Mouse (Mus musculus) brain, embryonic 14.5 days (tissue): ENCODE measurements around the gene Gm21860. TPM values are rescaled to one million over a fixed set of nuclear protein-coding genes. Genes with fewer than 3 reads are reported as not detected.
A peak's percentile ranks its signal among the peaks of the same experiment; 100 is the strongest.
"Not testable (repeated sequence)": the region's sequence is repeated elsewhere in the genome, so short reads cannot be mapped to it uniquely, and the experiment has no call there.

Experiments
- DNase-seq: peaks from one replicate; pipeline ENCODE4 v3.0.0-alpha.2; 2011; ENCODE audit warnings: low read depth
- CTCF ChIP-seq: fragments of 200-500 bp; IDR thresholded peaks from 2 replicates; pipeline ENCODE4 v1.5.1; 2012; ENCODE audit warnings: inconsistent platforms, mild to moderate bottlenecking, moderate library complexity, borderline replicate concordance; ENCODE audit not compliant: insufficient read depth, insufficient read length; ENCODE audit errors: extremely low read depth
- POLR2A ChIP-seq: fragments of 200-500 bp; IDR thresholded peaks from 2 replicates; pipeline ENCODE4 v1.6.1; 2012; ENCODE audit warnings: mild to moderate bottlenecking, inconsistent platforms, borderline replicate concordance; ENCODE audit not compliant: poor library complexity, insufficient read depth, insufficient read length, severe bottlenecking; ENCODE audit errors: extremely low read depth
- polyA plus RNA-seq: library from polyadenylated mRNA; depleted of rRNA; stranded (reverse); fragments of >200 nt; gene quantifications from 2 replicates; pipeline ENCODE4 v1.2.3, GENCODE M21; 2012

Gm21860 gene
- polyA plus RNA-seq, 1 experiment: not detected

GRCm38 (mm10) chrY:90737606-90738430, 16.8 kb downstream of the Gm21860 start:
- TF ChIP-seq CTCF (no peak), POLR2A (no peak)

GRCm38 (mm10) chrY:90736217-90737000, 18.2 kb downstream of the Gm21860 start:
- peak; percentile 75 for DNase-seq

More at GRCm38 (mm10) chrY:90737606-90738430, 16.8 kb downstream of the Gm21860 start:
- DNase-seq: peak; percentile 71

GRCm38 (mm10) chrY:90735181-90735895, 19.3 kb downstream of the Gm21860 start:
- peak; percentile 76 for DNase-seq

- peak; percentile 93 for DNase-seq
Observed at GRCm38 (mm10) chrY:90734334-90734696, 20.3 kb downstream of the Gm21860 start.

GRCm38 (mm10) chrY:90733656-90734333, 20.8 kb downstream of the Gm21860 start:
- not testable (repeated sequence) for DNase-seq

DNA sequence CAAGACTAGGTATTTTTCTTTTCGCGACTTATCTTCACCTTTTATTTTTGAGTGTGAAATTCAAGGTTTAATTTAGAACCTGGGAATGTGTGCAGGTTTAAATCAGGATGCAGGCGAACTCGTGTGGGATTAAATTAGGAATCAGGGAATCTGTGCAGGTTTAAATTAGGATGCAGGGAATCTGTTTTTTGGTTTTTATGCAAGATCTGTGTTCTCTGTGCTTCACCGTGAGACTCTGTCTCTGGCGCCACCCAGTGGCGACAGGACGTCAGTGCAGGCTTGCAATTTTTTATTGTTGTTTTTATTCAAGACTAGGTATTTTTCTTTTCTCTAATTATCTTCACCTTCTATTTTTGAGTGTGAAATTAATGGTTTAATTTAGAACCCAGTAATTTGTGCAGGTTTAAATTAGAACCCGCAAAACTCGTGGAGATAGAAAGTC, 22.5 kb downstream of the Gm21860 start:
- DNase-seq: peak; percentile 96

DNA sequence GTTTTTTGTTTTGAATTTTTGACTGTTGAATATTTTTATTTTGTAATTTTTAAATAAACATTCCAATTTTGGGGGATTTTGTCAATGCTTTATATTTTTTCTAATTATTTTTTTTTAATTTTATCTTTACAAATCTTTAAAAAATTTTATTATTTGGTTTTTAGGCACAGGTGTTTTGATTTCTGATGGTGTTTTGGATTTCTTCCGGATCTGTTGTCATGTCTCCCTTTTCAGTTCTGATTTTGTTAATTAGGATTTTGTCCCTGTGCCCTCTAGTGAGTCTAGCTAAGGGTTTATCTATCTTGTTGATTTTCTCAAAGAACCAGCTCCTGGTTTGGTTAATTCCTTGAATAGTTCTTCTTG, 23.0 kb downstream of the Gm21860 start:
- peak; percentile 46 for DNase-seq

- DNase-seq: peak; percentile 36
Observed at GRCm38 (mm10) chrY:90730908-90731592, 23.6 kb downstream of the Gm21860 start.

DNA sequence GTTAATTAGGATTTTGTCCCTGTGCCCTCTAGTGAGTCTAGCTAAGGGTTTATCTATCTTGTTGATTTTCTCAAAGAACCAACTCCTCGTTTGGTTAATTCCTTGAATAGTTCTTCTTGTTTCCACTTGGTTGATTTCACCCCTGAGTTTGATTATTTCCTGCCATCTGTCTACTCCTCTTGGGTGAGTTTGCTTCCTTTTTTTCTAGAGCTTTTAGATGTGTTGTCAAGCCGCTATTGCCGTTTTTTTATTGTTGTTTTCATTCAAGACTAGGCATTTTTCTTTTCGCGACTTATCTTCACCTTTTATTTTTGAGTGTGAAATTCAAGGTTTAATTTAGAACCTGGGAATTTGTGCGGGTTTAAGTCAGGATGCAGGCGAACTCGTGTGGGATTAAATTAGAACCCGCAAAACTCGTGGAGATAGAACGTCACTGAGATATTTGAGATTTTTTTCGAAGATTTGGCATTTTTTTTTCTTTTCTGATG, 24.8 kb downstream of the Gm21860 start:
- peak; percentile 47 for DNase-seq

DNA sequence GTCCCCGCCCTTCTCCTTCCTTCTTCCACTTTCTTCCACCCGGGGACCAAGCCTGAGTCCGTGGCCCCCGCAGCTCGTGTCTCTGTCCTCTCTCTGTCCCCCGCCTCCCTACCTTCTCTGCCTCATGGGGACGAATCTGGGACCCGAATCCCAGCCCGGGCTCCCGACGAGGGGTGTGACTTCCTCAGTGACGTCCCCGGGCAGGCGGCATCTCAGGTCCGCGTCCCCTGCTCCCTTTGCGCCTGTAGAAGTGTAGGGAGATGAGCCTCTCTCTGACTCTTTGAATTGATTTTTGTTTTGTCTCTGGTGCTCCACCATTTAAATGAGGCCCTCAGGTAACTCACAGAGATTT, 25.7 kb downstream of the Gm21860 start:
- peak; percentile 55 for DNase-seq

DNA sequence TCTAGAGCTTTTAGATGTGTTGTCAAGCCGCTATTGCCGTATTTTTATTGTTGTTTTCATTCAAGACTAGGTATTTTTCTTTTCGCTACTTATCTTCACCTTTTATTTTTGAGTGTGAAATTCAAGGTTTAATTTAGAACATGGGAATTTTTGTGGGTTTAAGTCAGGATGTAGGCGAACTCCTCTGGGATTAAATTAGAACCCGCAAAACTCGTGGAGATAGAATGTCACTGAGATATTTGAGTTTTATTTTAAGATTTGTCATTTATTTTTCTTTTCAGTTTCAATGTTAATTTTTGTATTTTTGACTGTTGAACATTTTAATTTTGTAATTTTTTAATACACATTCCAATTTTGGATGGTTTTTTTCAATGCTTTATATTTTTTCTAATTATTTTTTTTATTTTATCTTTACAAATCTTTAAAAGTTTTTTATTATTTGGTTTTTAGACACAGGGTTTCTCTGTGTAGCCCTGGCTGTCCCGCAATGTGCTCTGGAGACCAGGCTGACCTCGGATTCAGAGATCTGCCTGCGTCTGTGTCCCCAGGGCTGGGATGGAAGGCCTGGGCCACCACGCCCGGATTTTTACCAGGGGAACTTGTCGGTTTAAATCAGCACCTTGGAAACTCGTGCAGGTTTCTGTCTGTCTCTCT, 26.2 kb downstream of the Gm21860 start:
- not testable (repeated sequence) for DNase-seq

DNA sequence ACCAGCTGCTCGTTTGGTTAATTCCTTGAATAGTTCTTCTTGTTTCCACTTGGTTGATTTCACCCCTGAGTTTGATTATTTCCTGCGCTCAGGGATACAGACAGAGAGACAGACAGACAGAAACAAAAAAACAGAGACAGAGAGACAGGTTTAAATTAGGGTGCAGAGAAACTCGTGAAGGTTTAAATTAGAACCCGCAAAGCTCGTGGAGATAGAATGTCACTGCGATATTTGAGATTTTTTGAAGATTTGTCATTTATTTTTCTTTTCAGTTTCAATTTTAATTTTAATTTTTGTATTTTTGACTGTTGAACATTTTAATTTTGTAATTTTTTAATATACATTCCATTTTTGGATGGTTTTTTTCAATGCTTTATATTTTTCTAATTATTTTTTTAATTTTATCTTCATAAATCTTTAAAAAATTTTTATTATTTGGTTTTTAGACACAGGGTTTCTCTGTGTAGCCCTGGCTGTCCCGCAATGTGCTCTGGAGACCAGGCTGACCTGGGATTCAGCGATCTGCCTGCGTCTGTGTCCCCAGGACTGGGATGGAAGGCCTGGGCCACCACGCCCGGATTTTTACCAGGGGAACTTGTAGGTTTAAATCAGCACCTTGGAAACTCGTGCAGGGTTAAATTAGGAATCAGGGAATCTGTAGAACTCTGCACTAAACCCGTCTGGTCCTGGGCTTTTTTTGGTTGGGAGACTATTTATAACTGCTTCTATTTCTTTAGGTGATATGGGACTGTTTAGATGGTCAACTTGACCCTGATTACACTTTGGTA, 27.3 kb downstream of the Gm21860 start:
- peak; percentile 60 for DNase-seq

DNA sequence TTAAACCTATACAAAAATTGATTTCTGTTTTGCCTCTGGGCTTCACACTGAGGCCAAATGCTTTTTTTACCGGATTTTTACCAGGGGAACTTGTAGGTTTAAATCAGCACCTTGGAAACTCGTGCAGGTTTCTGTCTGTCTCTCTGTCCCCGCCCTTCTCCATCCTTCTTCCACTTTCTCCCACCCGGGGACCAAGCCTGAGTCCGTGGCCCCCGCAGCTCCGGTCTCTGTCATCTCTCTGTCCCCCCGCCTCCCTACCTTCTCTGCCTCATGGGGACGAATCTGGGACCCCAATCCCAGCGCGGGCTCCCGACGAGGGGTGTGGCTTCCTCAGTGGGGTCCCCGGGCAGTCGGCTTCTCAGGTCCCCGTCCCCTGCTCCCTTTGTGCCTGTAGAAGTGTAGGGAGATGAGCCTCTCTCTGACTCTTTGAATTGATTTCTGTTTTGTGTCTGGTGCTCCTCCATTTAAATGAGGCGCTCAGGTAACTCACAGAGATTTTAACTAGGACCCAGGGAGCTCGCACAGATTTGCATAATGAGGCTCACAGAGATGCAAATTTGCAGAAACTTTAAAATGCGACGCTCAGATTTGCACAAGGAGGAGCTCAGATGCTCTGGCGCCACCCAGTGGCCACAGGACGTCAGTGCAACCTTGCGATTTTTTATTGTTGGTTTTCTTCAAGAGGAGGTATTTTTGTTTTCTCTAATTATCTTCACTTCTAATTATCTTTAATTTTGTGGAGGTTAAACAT, 28.7 kb downstream of the Gm21860 start:
- DNase-seq: peak; percentile 91

GRCm38 (mm10) chrY:90725166-90725565, 29.5 kb downstream of the Gm21860 start:
- not testable (repeated sequence) for DNase-seq

GRCm38 (mm10) chrY:90724014-90724709, 30.5 kb downstream of the Gm21860 start:
- DNase-seq: peak; percentile 45

DNA sequence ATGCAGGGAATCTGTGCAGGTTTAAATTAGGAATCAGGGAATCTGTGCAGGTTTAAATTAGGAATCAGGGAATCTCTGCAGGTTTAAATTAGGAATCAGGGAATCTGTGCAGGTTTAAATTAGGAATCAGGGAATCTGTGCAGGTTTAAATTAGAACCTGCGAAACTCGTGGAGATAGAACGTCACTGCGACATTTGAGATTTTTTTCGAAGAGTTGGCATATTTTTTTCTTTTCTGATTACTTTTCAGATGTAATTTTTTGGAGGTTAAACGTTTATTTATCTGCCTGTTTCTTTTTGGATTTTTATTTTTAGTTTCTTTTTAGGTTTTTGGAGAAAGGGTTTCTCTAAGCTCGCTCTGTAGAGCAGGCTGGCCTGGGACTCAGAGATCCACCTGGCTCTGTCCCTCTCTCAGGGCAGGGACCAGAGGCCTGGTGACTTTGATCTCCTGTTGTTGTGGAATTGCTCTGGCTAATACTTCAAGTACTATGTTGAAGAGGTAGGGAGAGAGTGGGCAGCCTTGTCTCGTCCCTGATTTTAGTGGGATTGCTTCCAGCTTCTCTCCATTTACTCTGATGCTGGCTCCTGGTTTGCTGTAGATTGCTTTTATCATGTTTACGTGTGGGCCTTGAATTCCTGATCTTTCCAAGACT, 31.2 kb downstream of the Gm21860 start:
- peak; percentile 54 for DNase-seq
